Mouse (Mus musculus) CH12.LX (cell line): ENCODE data around the gene Cpne5. TPM values are rescaled to one million over a fixed set of nuclear protein-coding genes. Genes with fewer than 3 reads are reported as not detected.

Experiments
- DNase-seq: peaks from one replicate; pipeline ENCODE4 v3.0.0-alpha.2; 2013; ENCODE audit errors: extremely low read depth
- H3K27ac ChIP-seq: 2 replicates; pipeline ENCODE4 v1.5.1; 2012; ENCODE audit warnings: low read depth, mild to moderate bottlenecking, control low read depth, moderate library complexity; ENCODE audit not compliant: insufficient read depth
- H3K27me3 ChIP-seq: replicated peaks from 2 replicates; pipeline ENCODE3; 2012; ENCODE audit warnings: inconsistent platforms
- H3K36me3 ChIP-seq, 2 experiments: replicated peaks in 1 of 2; 2 replicates each; pipeline versions ENCODE3 to v1.6.1; 2012; ENCODE audit warnings: inconsistent platforms in 1 of 2, low read length in 1 of 2, mild to moderate bottlenecking in 1 of 2, mixed read lengths in 1 of 2, moderate library complexity in 1 of 2; ENCODE audit not compliant: control insufficient read depth in 1 of 2, insufficient read depth in 1 of 2
- H3K4me1 ChIP-seq, 2 experiments: 2 replicates each; pipeline ENCODE4 v1.6.1; 2012; ENCODE audit warnings: inconsistent platforms in 1 of 2, moderate library complexity in 1 of 2; ENCODE audit not compliant: insufficient read depth in 2 of 2, control insufficient read depth in 1 of 2
- H3K4me2 ChIP-seq: 2 replicates; pipeline ENCODE4 v1.6.1; 2012; ENCODE audit warnings: low read depth, mild to moderate bottlenecking, control low read depth; ENCODE audit not compliant: poor library complexity, insufficient read depth, severe bottlenecking
- H3K4me3 ChIP-seq, 3 experiments: fragments of 150-350 bp in 1 of 3; sonication (generic) in 1 of 3; replicated peaks in 1 of 3; 2 replicates each; pipeline versions ENCODE3 to v1.5.1; 2011 to 2012; ENCODE audit warnings: low read depth in 2 of 3, low read length in 2 of 3, mild to moderate bottlenecking in 2 of 3, moderate library complexity in 2 of 3, control low read depth in 1 of 3, improper control_type of control experiment in 1 of 3, inconsistent platforms in 1 of 3, mixed read lengths in 1 of 3; ENCODE audit not compliant: poor library complexity in 1 of 3
- H3K79me2 ChIP-seq: replicated peaks from 2 replicates; pipeline ENCODE4 v1.6.1; 2012; ENCODE audit warnings: mild to moderate bottlenecking, moderate library complexity; ENCODE audit not compliant: control insufficient read depth, poor library complexity, insufficient read depth, severe bottlenecking; ENCODE audit errors: extremely low read depth
- H3K9ac ChIP-seq: 2 replicates; pipeline ENCODE4 v1.6.1; 2012; ENCODE audit warnings: low read depth, mild to moderate bottlenecking, control low read depth, moderate library complexity; ENCODE audit not compliant: insufficient read depth
- H3K9me3 ChIP-seq: replicated peaks from 2 replicates; pipeline ENCODE3; 2012; ENCODE audit warnings: low read length, inconsistent platforms, mixed read lengths
- BHLHE40 ChIP-seq: IDR thresholded peaks from 2 replicates; pipeline ENCODE4 v1.6.1; 2011; ENCODE audit warnings: mild to moderate bottlenecking, low read depth, low read length, improper control_type of control experiment
- CHD2 ChIP-seq: IDR thresholded peaks from 2 replicates; pipeline ENCODE4 v1.6.1; 2011; ENCODE audit warnings: low read length, improper control_type of control experiment
- CTCF ChIP-seq, 2 experiments: IDR thresholded peaks in 1 of 2; conservative IDR thresholded peaks in 1 of 2; 2 replicates each; pipeline ENCODE4 v1.5.1; 2011 to 2012; ENCODE audit warnings: low read depth in 2 of 2, low read length in 2 of 2, improper control_type of control experiment in 1 of 2, inconsistent platforms in 1 of 2, mild to moderate bottlenecking in 1 of 2, moderate library complexity in 1 of 2
- E2F4 ChIP-seq: IDR thresholded peaks from 2 replicates; pipeline ENCODE4 v1.6.1; 2011; ENCODE audit warnings: low read depth, low read length, improper control_type of control experiment; ENCODE audit not compliant: insufficient replicate concordance
- EP300 ChIP-seq: IDR thresholded peaks from 2 replicates; pipeline ENCODE4 v1.6.1; 2011; ENCODE audit warnings: low read length, improper control_type of control experiment
- ETS1 ChIP-seq: conservative IDR thresholded peaks from 2 replicates; pipeline ENCODE4 v1.6.1; 2012; ENCODE audit warnings: low read depth, mild to moderate bottlenecking, inconsistent platforms, low read length, improper control_type of control experiment, moderate library complexity
- GABPA ChIP-seq: IDR thresholded peaks from 2 replicates; pipeline ENCODE4 v1.6.1; 2012; ENCODE audit warnings: low read depth, low read length, improper control_type of control experiment, inconsistent platforms; ENCODE audit not compliant: insufficient replicate concordance
- HCFC1 ChIP-seq: IDR thresholded peaks from 2 replicates; pipeline ENCODE4 v1.6.1; 2012; ENCODE audit warnings: low read depth, mild to moderate bottlenecking, inconsistent platforms, low read length, improper control_type of control experiment
- JUN ChIP-seq: IDR thresholded peaks from 2 replicates; pipeline ENCODE4 v1.6.1; 2011; ENCODE audit warnings: low read depth, mild to moderate bottlenecking, low read length, improper control_type of control experiment, moderate library complexity; ENCODE audit not compliant: insufficient read depth
- KAT2A ChIP-seq: IDR thresholded peaks from 2 replicates; pipeline ENCODE4 v1.6.1; 2012; ENCODE audit warnings: low read length, improper control_type of control experiment, inconsistent platforms; ENCODE audit not compliant: insufficient replicate concordance
- MAFK ChIP-seq: IDR thresholded peaks from 2 replicates; pipeline ENCODE4 v1.6.1; 2011; ENCODE audit warnings: low read length, improper control_type of control experiment; ENCODE audit not compliant: insufficient replicate concordance
- MAX ChIP-seq: IDR thresholded peaks from 2 replicates; pipeline ENCODE4 v1.6.1; 2011; ENCODE audit warnings: low read length, improper control_type of control experiment
- MAZ ChIP-seq: IDR thresholded peaks from 2 replicates; pipeline ENCODE4 v1.6.1; 2012; ENCODE audit warnings: low read depth, mild to moderate bottlenecking, inconsistent platforms, low read length, improper control_type of control experiment, moderate library complexity
- MEF2A ChIP-seq: IDR thresholded peaks from 2 replicates; pipeline ENCODE4 v1.6.1; 2014; ENCODE audit warnings: low read depth, mild to moderate bottlenecking, inconsistent platforms, low read length, improper control_type of control experiment, borderline replicate concordance
- NELFE ChIP-seq: IDR thresholded peaks from 2 replicates; pipeline ENCODE4 v1.6.1; 2011; ENCODE audit warnings: low read depth, low read length, improper control_type of control experiment
- NRF1 ChIP-seq: IDR thresholded peaks from 2 replicates; pipeline ENCODE4 v1.6.1; 2014; ENCODE audit warnings: low read depth, mild to moderate bottlenecking, inconsistent platforms, low read length, improper control_type of control experiment, moderate library complexity
- PAX5 ChIP-seq: IDR thresholded peaks from 2 replicates; pipeline ENCODE4 v1.6.1; 2012; ENCODE audit warnings: low read length, inconsistent platforms, mixed read lengths
- POLR2AphosphoS2 ChIP-seq: IDR thresholded peaks from 2 replicates; pipeline ENCODE4 v1.6.1; 2011; ENCODE audit warnings: low read depth, low read length, improper control_type of control experiment
- SIN3A ChIP-seq: IDR thresholded peaks from 2 replicates; pipeline ENCODE4 v1.6.1; 2012; ENCODE audit warnings: low read length, improper control_type of control experiment, inconsistent platforms
- TBP ChIP-seq: conservative IDR thresholded peaks from 2 replicates; pipeline ENCODE4 v1.6.1; 2011; ENCODE audit warnings: low read depth, low read length, improper control_type of control experiment
- TCF12 ChIP-seq: IDR thresholded peaks from 2 replicates; pipeline ENCODE4 v1.6.1; 2014; ENCODE audit warnings: low read depth, mild to moderate bottlenecking, inconsistent platforms, low read length, improper control_type of control experiment
- UBTF ChIP-seq: IDR thresholded peaks from 2 replicates; pipeline ENCODE4 v1.6.1; 2012; ENCODE audit warnings: low read depth, mild to moderate bottlenecking, inconsistent platforms, low read length, improper control_type of control experiment, moderate library complexity
- USF2 ChIP-seq: conservative IDR thresholded peaks from 2 replicates; pipeline ENCODE4 v1.6.1; 2011; ENCODE audit warnings: low read depth, low read length, improper control_type of control experiment
- ZC3H11A ChIP-seq: IDR thresholded peaks from 2 replicates; pipeline ENCODE4 v1.6.1; 2012; ENCODE audit warnings: low read depth, mild to moderate bottlenecking, inconsistent platforms, low read length, improper control_type of control experiment
- ZKSCAN1 ChIP-seq: IDR thresholded peaks from 2 replicates; pipeline ENCODE4 v1.6.1; 2012; ENCODE audit warnings: low read depth, inconsistent platforms, low read length, improper control_type of control experiment, borderline replicate concordance
- ZMIZ1 ChIP-seq: IDR thresholded peaks from 2 replicates; pipeline ENCODE4 v1.6.1; 2012; ENCODE audit warnings: low read depth, mild to moderate bottlenecking, inconsistent platforms, low read length, improper control_type of control experiment
- ZNF384 ChIP-seq: IDR thresholded peaks from 2 replicates; pipeline ENCODE4 v1.6.1; 2012; ENCODE audit warnings: low read depth, low read length, improper control_type of control experiment, inconsistent platforms
- dilution Hi-C: fragments of 300-500 bp; cut with MboI; formaldehyde crosslinking; loops from 2 replicates; pipeline ENCODE4 v1.14.3; 2020; ENCODE audit warnings: low sequenced_read_pairs; ENCODE audit not compliant: extremely low pct_unique_long_range_greater_than_20kb, extremely low pct_ligation_motif_present
- in situ Hi-C: fragments of 300-500 bp; cut with MboI; formaldehyde crosslinking; loops from 3 replicates; pipeline ENCODE4 v1.14.3; 2019; ENCODE audit warnings: low sequenced_read_pairs, low pct_ligation_motif_present, low pct_unique_long_range_greater_than_20kb, mixed read lengths
- polyA plus RNA-seq: library from polyadenylated mRNA; unstranded; fragments of >175 nt; gene quantifications from 2 replicates; pipeline ENCODE4 v1.2.1, GENCODE M21; 2012; ENCODE audit warnings: low read depth; ENCODE audit not compliant: insufficient read length
- total RNA-seq, 2 experiments: library from RNA; depleted of rRNA; stranded (reverse); fragments of 300-350 nt in 1 of 2; fragments of >200 nt in 1 of 2; gene quantifications; 2 replicates each; pipeline ENCODE4 v1.2.3; 2012 to 2014

The Cpne5 gene
- total and polyA plus RNA-seq, 3 experiments, result 0.68 to 1.9 (median 1.3) TPM

DNA sequence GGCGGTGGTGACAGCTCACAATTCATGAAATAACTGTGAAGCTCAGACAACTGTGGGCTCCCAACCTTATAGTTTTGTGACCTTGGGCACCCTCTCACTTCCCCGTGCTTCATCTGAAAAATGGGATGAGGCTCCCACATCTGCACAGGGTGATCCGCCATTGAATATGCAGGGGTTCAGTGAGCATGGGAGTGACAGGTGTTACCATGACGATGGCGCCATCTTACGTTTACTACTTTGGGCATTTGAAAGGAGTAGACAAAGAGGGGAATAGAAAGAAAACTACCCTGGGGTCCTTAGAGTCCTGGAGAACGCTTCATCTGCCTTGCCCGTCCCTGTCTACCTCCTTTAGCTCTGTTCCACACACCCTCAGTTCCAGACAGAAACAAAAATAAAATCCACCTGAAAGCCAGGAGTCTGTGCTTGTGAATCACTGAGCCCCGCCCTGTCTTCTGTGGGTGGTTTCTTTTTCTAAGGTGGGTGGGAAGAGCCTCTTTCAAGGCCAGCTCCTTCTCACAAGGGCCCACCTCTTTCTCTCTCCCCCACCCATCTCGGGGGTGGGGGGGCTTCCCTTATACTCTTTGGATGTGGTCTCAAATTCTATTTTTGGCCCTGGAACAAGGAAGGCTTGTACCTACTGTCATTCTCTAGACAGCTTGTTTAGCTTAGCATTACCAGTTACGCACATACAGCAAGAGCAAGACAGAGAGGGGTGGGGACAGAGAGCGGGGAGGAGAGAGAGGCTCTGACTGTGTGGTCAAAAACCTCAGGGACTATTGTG, 82.4 kb downstream of the Cpne5 start:
- H3K27me3 ChIP-seq, result no peaks in the 10 kb centered on the region
- no peak overlapping the region for H3K4me2 ChIP-seq
- DNase-seq, result no peak
- H3K4me3 ChIP-seq, result no peak overlapping the region
- no peaks in the 10 kb centered on the region for H3K79me2 ChIP-seq
- H3K9me3 ChIP-seq, result no peaks in the 10 kb centered on the region
- TF ChIP-seq PAX5 (no peak), GABPA (no peak), TCF12 (no peak), ZKSCAN1 (no peak), TBP (no peak), HCFC1 (no peak), MEF2A (no peak), UBTF (no peak), MAZ (no peak), POLR2AphosphoS2 (no peak), CHD2 (no peak), NELFE (no peak), BHLHE40 (no peak), ETS1 (no peak), USF2 (no peak)
- TF ChIP-seq, all 38 proteins: peak for 0
- no peaks in the 10 kb centered on the region for H3K36me3 ChIP-seq
- H3K27ac ChIP-seq, result no peak overlapping the region
- no peak overlapping the region for H3K9ac ChIP-seq
- in situ Hi-C loops (no loop called here), dilution Hi-C loops (no loop called here)
- H3K4me1 ChIP-seq, result peaks cover 5 to 27% of the 10 kb centered on the region in 2 experiments; a peak in 3 of 4 replicates

DNA sequence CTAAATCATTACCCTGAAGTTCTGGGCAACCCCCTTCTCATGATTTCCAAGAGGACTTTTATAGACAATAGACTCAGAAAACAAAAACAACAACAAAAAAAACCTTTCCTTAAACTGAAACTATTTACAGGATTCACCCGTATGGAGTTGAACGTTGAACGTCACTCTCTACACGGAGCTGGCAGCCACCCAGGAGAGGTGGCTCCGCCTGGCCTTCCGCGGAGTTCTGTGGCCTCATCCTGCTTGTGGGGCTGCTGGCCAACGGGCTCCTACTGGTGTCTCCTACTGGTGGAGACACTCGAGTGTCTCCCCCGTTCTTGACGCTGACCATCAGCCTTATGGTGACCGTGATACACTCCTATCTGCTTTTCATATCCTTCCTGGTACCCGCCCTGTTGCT, 83.7 kb downstream of the Cpne5 start:
- Histone ChIP-seq H3K4me2 (no peak overlapping the region), H3K4me1 (peaks cover 2 to 18% of the 10 kb centered on the region in 2 experiments; a peak in 3 of 4 replicates), H3K9me3 (no peaks in the 10 kb centered on the region), H3K9ac (no peak overlapping the region), H3K79me2 (no peaks in the 10 kb centered on the region), H3K4me3 (no peak overlapping the region), H3K27ac (no peak overlapping the region), H3K36me3 (no peaks in the 10 kb centered on the region), H3K27me3 (no peaks in the 10 kb centered on the region)
- DNase-seq, result no peak
- dilution Hi-C loops (no loop called here), in situ Hi-C loops (no loop called here)
- TF ChIP-seq MAFK (no peak), NRF1 (no peak), MEF2A (no peak), CTCF (conservative IDR thresholded peaks at IDR 0.05 in 1 of 2, IDR thresholded peaks at IDR 0.05 in 1 of 2; ENCODE audit: low read depth in 2 of 2, low read length in 2 of 2) (no peak), USF2 (no peak), MAX (no peak), E2F4 (no peak), ZMIZ1 (no peak), EP300 (no peak), MAZ (no peak), ZC3H11A (no peak), KAT2A (no peak), ETS1 (no peak), SIN3A (no peak), JUN (no peak), ZNF384 (no peak), POLR2AphosphoS2 (no peak), UBTF (no peak), CHD2 (no peak), TBP (no peak)
